Mouse (Mus musculus): ENCODE results near the gene Gtf3c5.

GRCm38 (mm10) chr2:28632626-28633025 is 49.1 kb upstream of the Gtf3c5 start:
- no peak for TF ChIP-seq CTCF (IDR thresholded peaks at IDR 0.05; ENCODE audit: extremely low read depth, insufficient read depth, insufficient read length, insufficient replicate concordance)
- no peak for TF ChIP-seq POLR2A (IDR thresholded peaks at IDR 0.05; ENCODE audit: low read depth, low read length)
